Mouse (Mus musculus) kidney, postnatal 0 days (tissue): ENCODE results near the gene Rad9a. TPM values are rescaled to one million over a fixed set of nuclear protein-coding genes. Genes with fewer than 3 reads are reported as not detected.

Experiments
- ATAC-seq: fragments of 200-750 bp; cut with Nextera tagmentation; replicated peaks from 2 replicates; pipeline ENCODE4 v1.8.0; 2017; ENCODE audit warnings: low read depth, moderate number of reproducible peaks, moderate TSS enrichment, moderate library complexity; ENCODE audit not compliant: low FRiP score
- DNase-seq: peaks from one replicate; pipeline ENCODE4 v3.0.0-alpha.2; 2016; ENCODE audit warnings: low spot score
- H3K27ac ChIP-seq: fragments of 300-500 bp; sonication (generic); 2 replicates; pipeline ENCODE4 v1.5.1; 2014; ENCODE audit warnings: mild to moderate bottlenecking
- H3K27me3 ChIP-seq: fragments of 300-500 bp; sonication (generic); 2 replicates; pipeline ENCODE4 v1.6.1; 2014; ENCODE audit warnings: low read length, mixed read lengths; ENCODE audit not compliant: insufficient read depth
- H3K36me3 ChIP-seq: fragments of 300-500 bp; sonication (generic); 2 replicates; pipeline ENCODE4 v1.6.1; 2014; ENCODE audit warnings: low read length, mixed read lengths; ENCODE audit not compliant: insufficient read depth
- H3K4me1 ChIP-seq: fragments of 300-500 bp; sonication (generic); replicated peaks from 2 replicates; pipeline ENCODE4 v1.6.1; 2014; ENCODE audit warnings: antibody characterized with exemption, low read length, mixed read lengths; ENCODE audit not compliant: insufficient read depth
- H3K4me2 ChIP-seq: fragments of 300-500 bp; sonication (generic); 2 replicates; pipeline ENCODE4 v1.6.1; 2014; ENCODE audit warnings: mild to moderate bottlenecking, low read length, moderate library complexity, mixed read lengths
- H3K4me3 ChIP-seq: fragments of 300-500 bp; sonication (generic); replicated peaks from 2 replicates; pipeline ENCODE4 v1.5.1; 2014; ENCODE audit warnings: low read depth, low read length
- H3K9ac ChIP-seq: fragments of 300-500 bp; sonication (generic); 2 replicates; pipeline ENCODE4 v1.6.1; 2014; ENCODE audit warnings: low read depth, low read length
- H3K9me3 ChIP-seq: fragments of 300-500 bp; sonication (generic); replicated peaks from 2 replicates; pipeline ENCODE4 v1.6.1; 2016; ENCODE audit warnings: low read length, inconsistent platforms, mixed read lengths
- CTCF ChIP-seq: IDR thresholded peaks from 2 replicates; pipeline ENCODE4 v1.5.1; 2016; ENCODE audit warnings: antibody characterized with exemption, low read depth, mild to moderate bottlenecking, moderate library complexity
- WGBS: fragments of 180-500 bp; shearing (Covaris S2); extraction: QIAGEN DNeasy Blood & Tissue Kit; methylation state at CpG from one replicate; pipeline ENCODE4 v1.1.7; 2014; 5-methylcytosine and 5-hydroxymethylcytosine counted together
- polyA plus RNA-seq: library from polyadenylated mRNA; unstranded; fragments of >200 nt; fragmentation: Nextera tagmentation; extraction: Ambion mirVana; gene quantifications from 2 replicates; pipeline ENCODE4 v1.2.1, GENCODE M21; 2015

Rad9a gene
- polyA plus RNA-seq, 1 experiment from 2014 or later, result 22.8 TPM

DNA sequence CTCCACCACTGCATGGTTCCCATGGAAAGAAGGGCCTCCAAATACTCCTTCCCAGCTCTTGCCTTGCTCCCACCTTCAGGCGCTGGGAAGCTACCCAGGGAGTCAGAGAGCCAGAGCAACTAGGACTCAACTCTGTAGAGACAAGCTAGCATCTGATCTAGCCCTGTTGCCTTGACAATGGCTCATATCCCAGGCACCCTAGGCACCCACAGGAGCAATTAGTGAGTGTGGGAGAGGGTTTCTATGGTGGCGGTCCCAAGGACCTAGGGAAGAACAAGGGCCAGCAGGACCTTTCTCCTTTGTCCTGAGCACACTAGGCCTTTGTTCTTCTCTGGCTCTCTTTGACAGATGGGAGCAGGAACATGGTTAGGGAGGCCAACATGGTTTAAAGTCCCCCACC lies 17.8 kb downstream of the Rad9a start:
- H3K36me3 ChIP-seq, result no peaks in the 10 kb centered on the region
- 92% methylated on average over 2 of the region's 2 CpGs for WGBS
- peaks cover 9% of the 10 kb centered on the region for H3K4me1 ChIP-seq
- no peak for TF ChIP-seq CTCF
- H3K27ac ChIP-seq, result no peak overlapping the region
- ATAC-seq, result no peak
- H3K27me3 ChIP-seq, result no peaks in the 10 kb centered on the region
- H3K9ac ChIP-seq, result no peak overlapping the region
- H3K9me3 ChIP-seq, result no peaks in the 10 kb centered on the region
- DNase-seq, result no peak
- H3K4me2 ChIP-seq, result no peak overlapping the region
- no peak overlapping the region for H3K4me3 ChIP-seq

DNA sequence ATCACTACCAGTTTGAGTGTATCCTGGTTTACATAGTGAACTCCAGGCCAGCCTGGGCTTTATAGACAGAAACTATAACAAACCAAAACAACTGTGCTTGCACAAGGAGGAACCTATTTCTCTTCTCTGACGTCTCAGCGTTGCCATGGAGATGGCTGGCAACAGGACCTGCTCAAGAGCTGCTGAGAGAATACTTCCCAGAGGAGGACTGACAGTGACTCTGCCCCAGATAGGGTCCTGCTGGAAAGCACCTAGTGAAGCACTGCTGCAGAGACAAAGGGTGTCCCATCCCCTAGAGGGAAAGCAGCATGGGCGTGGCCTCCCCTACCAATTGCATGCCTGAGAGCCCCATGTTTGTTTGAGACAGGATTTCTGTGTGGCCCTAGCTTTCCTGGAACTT lies 19.6 kb downstream of the Rad9a start:
- no peaks in the 10 kb centered on the region for H3K9me3 ChIP-seq
- 0 out of 2 replicates have a peak, but pooled peaks cover under 1% of the 10 kb centered on the region for H3K27me3 ChIP-seq
- ATAC-seq (no peak; the same call in 1 of the 2 replicates), DNase-seq (peak; percentile 67)
- 42% methylated on average over 3 of the region's 3 CpGs for WGBS
- H3K4me1 ChIP-seq, result peaks cover 9% of the 10 kb centered on the region
- H3K36me3 ChIP-seq, result no peaks in the 10 kb centered on the region
- no peak overlapping the region for H3K9ac ChIP-seq
- no peak overlapping the region for H3K4me2 ChIP-seq
- H3K4me3 ChIP-seq, result no peak overlapping the region
- TF ChIP-seq CTCF, result no peak
- no peak overlapping the region for H3K27ac ChIP-seq

DNA sequence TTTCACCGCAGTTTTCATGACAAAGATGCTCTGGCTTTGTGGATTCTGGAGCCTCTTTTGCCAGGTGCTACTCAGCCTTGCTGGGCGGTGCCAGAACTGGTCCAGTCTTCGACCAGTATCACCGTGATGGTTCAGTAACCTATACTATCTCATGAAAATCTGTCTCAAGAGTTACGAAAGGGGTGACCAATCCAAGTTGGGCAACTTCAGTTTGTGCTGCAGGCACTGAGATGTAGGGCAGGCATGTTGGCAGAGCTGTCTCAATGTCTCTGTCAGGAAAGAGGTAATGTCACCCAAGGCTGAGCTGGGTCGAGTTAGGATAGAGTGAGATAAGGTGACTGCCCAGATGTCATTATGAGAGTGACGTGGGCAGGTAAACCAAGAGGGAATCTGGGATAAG lies 21.1 kb downstream of the Rad9a start:
- Histone ChIP-seq H3K27ac (no peak overlapping the region), H3K9me3 (no peaks in the 10 kb centered on the region), H3K4me2 (no peak overlapping the region), H3K4me3 (no peak overlapping the region), H3K4me1 (peaks cover 11% of the 10 kb centered on the region), H3K36me3 (no peaks in the 10 kb centered on the region), H3K9ac (no peak overlapping the region), H3K27me3 (0 out of 2 replicates have a peak, but pooled peaks cover 3% of the 10 kb centered on the region)
- DNase-seq (no peak), ATAC-seq (no peak)
- 92% methylated on average over 7 of the region's 7 CpGs for WGBS
- no peak for TF ChIP-seq CTCF

DNA sequence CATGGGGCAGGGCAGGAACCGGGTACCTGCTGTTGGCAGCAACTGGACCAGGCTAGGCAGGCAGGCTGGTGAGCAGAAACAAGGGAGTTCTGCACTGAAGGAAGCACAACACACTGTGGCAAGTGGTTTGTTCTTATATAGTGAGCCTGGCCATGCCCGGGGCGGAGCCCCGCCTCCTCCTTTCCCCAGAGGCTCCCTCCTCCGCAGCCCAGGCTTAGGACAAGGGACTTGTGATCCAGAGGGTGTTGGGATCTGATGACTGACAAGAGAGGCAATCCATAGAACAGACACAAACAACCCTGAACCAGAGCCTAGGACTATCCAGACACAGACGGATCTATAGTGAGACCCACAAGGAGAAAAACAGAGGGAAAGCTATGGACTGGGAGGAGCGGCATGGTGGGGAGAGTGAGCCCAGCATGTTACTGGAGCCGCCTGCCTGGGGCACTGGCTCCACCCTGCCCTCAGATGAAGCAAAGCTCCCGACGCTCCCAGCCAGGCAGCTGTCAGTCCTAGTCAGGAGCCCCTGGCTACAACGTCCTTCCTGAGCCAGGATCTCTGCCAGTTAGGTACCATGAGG lies 26.0 kb downstream of the Rad9a start, which contains the start of gene Carns1:
Gene Carns1 (minus strand): TSS at position 112 of the 580 bp plus-strand sequence.
- 5% methylated on average over 11 of the region's 11 CpGs for WGBS
- DNase-seq, result peak; percentile 66

DNA sequence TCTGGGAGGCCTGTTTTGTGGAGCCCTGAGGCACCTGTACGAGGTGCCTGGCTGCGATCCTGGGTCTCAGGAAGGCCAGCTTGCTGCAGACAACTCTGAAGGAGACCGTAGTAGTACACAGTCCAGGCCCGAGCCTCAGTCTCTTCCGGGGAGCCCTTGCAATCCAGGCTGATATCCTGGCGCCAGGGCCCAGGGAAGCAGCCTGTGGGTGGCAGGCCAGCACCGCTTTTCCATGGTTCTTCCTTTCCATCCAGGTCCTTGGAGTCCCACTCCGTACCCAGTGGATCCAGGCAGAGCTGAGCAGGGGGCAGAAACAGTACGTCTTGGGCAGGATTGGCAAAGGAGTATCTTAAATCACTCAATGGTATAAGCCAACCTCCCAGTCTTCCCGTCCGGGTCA lies 28.5 kb downstream of the Rad9a start:
- no peak for DNase-seq
- no peak overlapping the region for H3K9ac ChIP-seq
- 55% methylated on average over 11 of the region's 11 CpGs for WGBS

More for the DNA sequence above, 26.0 kb downstream of the Rad9a start, which contains the start of gene Carns1:
- Histone ChIP-seq H3K4me2 (peak within 1 kb of the TSS; percentile 37), H3K9me3 (no peaks in the 10 kb centered on the region), H3K27me3 (0 out of 2 replicates have a peak, but pooled peaks cover 3% of the 10 kb centered on the region), H3K27ac (no peak within 1 kb of the TSS), H3K9ac (peak within 1 kb of the TSS; percentile 28; the same call in 1 of the 2 replicates), H3K4me3 (no peak within 1 kb of the TSS), H3K4me1 (peaks cover 23% of the 10 kb centered on the region), H3K36me3 (no peaks in the 10 kb centered on the region)
- no peak for TF ChIP-seq CTCF
- ATAC-seq, result peak; percentile 72; the same call in 1 of the 2 replicates

DNA sequence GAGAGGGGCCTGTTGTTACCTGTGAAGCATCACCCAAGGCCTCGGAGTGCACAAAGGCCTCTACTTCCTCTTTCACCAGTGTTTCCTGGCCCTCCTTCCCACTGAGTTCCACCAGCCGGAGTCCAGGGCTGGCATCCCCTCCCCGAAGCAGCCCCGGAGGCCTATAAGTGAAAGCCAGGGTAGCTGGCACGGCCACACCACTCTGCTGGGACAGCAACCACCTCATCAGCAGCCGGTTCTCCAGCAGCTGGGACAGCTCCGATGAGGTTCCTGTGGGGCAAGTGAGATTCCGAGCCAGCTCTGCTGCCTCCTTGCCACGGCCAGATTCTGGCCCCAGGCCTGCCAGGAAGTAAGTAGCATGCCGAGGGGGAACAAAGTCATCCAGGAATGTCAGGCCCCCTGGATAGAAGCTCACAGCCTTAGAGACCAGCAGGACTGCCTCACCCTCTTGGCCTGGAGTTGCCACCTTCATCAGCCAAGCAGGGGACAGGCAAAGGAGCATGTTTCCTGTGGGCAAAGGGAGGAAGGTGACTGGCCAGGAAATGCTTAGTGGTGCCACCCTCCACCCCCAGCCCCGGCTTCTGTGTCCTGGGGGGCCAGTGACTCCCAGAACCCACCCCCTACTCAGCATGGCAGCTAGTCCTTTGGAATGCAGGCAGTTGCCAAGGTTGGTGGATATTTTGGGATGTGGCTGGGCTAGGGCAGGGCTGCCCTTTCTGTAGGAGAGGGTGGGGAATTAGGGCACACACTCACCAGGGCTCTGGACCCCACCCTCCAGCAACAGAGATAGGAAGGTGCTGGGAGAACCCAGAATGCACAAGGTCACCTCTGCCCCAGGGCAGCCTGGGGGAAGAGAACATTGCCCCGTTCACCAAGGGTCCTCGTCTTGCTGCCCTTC lies 29.8 kb downstream of the Rad9a start:
- Histone ChIP-seq H3K27me3 (0 out of 2 replicates have a peak, but pooled peaks cover under 1% of the 10 kb centered on the region), H3K9me3 (no peaks in the 10 kb centered on the region), H3K27ac (no peak overlapping the region; the same call in 1 of the 2 replicates), H3K4me2 (no peak overlapping the region), H3K4me1 (peaks cover 31% of the 10 kb centered on the region), H3K4me3 (no peak overlapping the region), H3K36me3 (no peaks in the 10 kb centered on the region), H3K9ac (no peak overlapping the region)
- TF ChIP-seq CTCF, result no peak
- ATAC-seq (no peak), DNase-seq (no peak)
- 60% methylated on average over 13 of the region's 13 CpGs for WGBS

More for the DNA sequence above, 28.5 kb downstream of the Rad9a start:
- Histone ChIP-seq H3K27ac (no peak overlapping the region), H3K27me3 (0 out of 2 replicates have a peak, but pooled peaks cover 3% of the 10 kb centered on the region), H3K36me3 (no peaks in the 10 kb centered on the region), H3K9me3 (no peaks in the 10 kb centered on the region), H3K4me2 (no peak overlapping the region), H3K4me1 (peaks cover 31% of the 10 kb centered on the region), H3K4me3 (no peak overlapping the region)
- peak; percentile 38 for TF ChIP-seq CTCF
- no peak for ATAC-seq
